Mouse (Mus musculus) frontal cortex, postnatal 36 days (tissue): ENCODE measurements around the gene Snx30.

Source experiments
- DNase-seq, 2 experiments: peaks; one replicate each; pipeline ENCODE4 v3.0.0; 2022; ENCODE audit warnings: low spot score in 2 of 2

The Snx30 gene

GRCm38 (mm10) chr4:59902547-59902946, 96.9 kb downstream of the Snx30 start:
- no peak for DNase-seq

- no peak for DNase-seq
Observed at GRCm38 (mm10) chr4:59907092-59907491, 101.5 kb downstream of the Snx30 start.

GRCm38 (mm10) chr4:59907657-59908230, 102.1 kb downstream of the Snx30 start:
- DNase-seq: no peak

GRCm38 (mm10) chr4:59908785-59909184, 103.1 kb downstream of the Snx30 start:
- no peak for DNase-seq

GRCm38 (mm10) chr4:59914608-59915403, 109.2 kb downstream of the Snx30 start, which contains the start of gene Slc46a2:
Gene Slc46a2 (minus strand): TSS chr4:59915056.
- no peak for DNase-seq

- DNase-seq: no peak
Observed at GRCm38 (mm10) chr4:59917966-59918365, 112.3 kb downstream of the Snx30 start.

GRCm38 (mm10) chr4:59925082-59925481, 119.4 kb downstream of the Snx30 start:
- no peak for DNase-seq

GRCm38 (mm10) chr4:59927666-59928065, 122.0 kb downstream of the Snx30 start:
- no peak for DNase-seq

GRCm38 (mm10) chr4:59928347-59928746, 122.7 kb downstream of the Snx30 start:
- peak; percentile 54 to 80 for DNase-seq

- DNase-seq: peak; percentile 10 to 24
Observed at GRCm38 (mm10) chr4:59932505-59933281, 127.1 kb downstream of the Snx30 start.

- DNase-seq: no peak
Observed at GRCm38 (mm10) chr4:59937543-59937942, 131.9 kb downstream of the Snx30 start.
